Mouse (Mus musculus) MEL (cell line): Measurements from ENCODE around the gene Gm21969.

Experiments
- CTCF ChIP-seq, 3 experiments: IDR thresholded peaks in 2 of 3; conservative IDR thresholded peaks in 1 of 3; 2 replicates each; pipeline ENCODE4 v1.5.1; 2011 to 2012; ENCODE audit warnings: low read length in 3 of 3, low read depth in 2 of 3, mild to moderate bottlenecking in 2 of 3, improper control_type of control experiment in 1 of 3, inconsistent platforms in 1 of 3, mixed read lengths in 1 of 3, moderate library complexity in 1 of 3; ENCODE audit not compliant: control insufficient read depth in 1 of 3, insufficient read depth in 1 of 3, poor library complexity in 1 of 3, severe bottlenecking in 1 of 3
- EP300 ChIP-seq, 2 experiments: IDR thresholded peaks; 2 replicates each; pipeline ENCODE4 v1.6.1; 2011; ENCODE audit warnings: improper control_type of control experiment in 2 of 2, low read length in 2 of 2, low read depth in 1 of 2, mild to moderate bottlenecking in 1 of 2
- JUND ChIP-seq: IDR thresholded peaks from 2 replicates; pipeline ENCODE4 v1.6.1; 2011; ENCODE audit warnings: low read depth, mild to moderate bottlenecking, improper control_type of control experiment, low read length
- MYB ChIP-seq: IDR thresholded peaks from 2 replicates; pipeline ENCODE4 v1.6.1; 2011; ENCODE audit warnings: mild to moderate bottlenecking, low read depth, low read length, improper control_type of control experiment
- NELFE ChIP-seq: IDR thresholded peaks from 2 replicates; pipeline ENCODE4 v1.6.1; 2011; ENCODE audit warnings: low read depth, low read length, improper control_type of control experiment
- POLR2A ChIP-seq, 2 experiments: IDR thresholded peaks; 2 replicates each; pipeline ENCODE4 v1.6.1; 2011 to 2012; ENCODE audit warnings: low read length in 2 of 2, mild to moderate bottlenecking in 2 of 2, control low read depth in 1 of 2, improper control_type of control experiment in 1 of 2, low read depth in 1 of 2, moderate library complexity in 1 of 2; ENCODE audit not compliant: control insufficient read depth in 1 of 2, insufficient read depth in 1 of 2, poor library complexity in 1 of 2
- POLR2AphosphoS2 ChIP-seq: IDR thresholded peaks from 2 replicates; pipeline ENCODE4 v1.6.1; 2011; ENCODE audit warnings: low read length, improper control_type of control experiment
- UBTF ChIP-seq: IDR thresholded peaks from 2 replicates; pipeline ENCODE4 v1.6.1; 2012; ENCODE audit warnings: low read depth, mild to moderate bottlenecking, inconsistent platforms, low read length, improper control_type of control experiment, moderate library complexity, borderline replicate concordance; ENCODE audit not compliant: insufficient read depth
- USF1 ChIP-seq: IDR thresholded peaks from 2 replicates; pipeline ENCODE4 v1.6.1; 2014; ENCODE audit warnings: low read depth, mild to moderate bottlenecking, inconsistent platforms, low read length, improper control_type of control experiment, moderate library complexity
- USF2 ChIP-seq, 2 experiments: IDR thresholded peaks; 2 replicates each; pipeline ENCODE4 v1.6.1; 2011 to 2012; ENCODE audit warnings: improper control_type of control experiment in 2 of 2, low read length in 2 of 2, borderline replicate concordance in 1 of 2, inconsistent platforms in 1 of 2, low read depth in 1 of 2, mild to moderate bottlenecking in 1 of 2; ENCODE audit not compliant: insufficient read depth in 1 of 2
- ZMIZ1 ChIP-seq: IDR thresholded peaks from 2 replicates; pipeline ENCODE4 v1.6.1; 2012; ENCODE audit warnings: low read depth, mild to moderate bottlenecking, inconsistent platforms, low read length, improper control_type of control experiment, moderate library complexity
- ZNF384 ChIP-seq: IDR thresholded peaks from 2 replicates; pipeline ENCODE4 v1.6.1; 2012; ENCODE audit warnings: low read depth, mild to moderate bottlenecking, inconsistent platforms, low read length, improper control_type of control experiment

DNA sequence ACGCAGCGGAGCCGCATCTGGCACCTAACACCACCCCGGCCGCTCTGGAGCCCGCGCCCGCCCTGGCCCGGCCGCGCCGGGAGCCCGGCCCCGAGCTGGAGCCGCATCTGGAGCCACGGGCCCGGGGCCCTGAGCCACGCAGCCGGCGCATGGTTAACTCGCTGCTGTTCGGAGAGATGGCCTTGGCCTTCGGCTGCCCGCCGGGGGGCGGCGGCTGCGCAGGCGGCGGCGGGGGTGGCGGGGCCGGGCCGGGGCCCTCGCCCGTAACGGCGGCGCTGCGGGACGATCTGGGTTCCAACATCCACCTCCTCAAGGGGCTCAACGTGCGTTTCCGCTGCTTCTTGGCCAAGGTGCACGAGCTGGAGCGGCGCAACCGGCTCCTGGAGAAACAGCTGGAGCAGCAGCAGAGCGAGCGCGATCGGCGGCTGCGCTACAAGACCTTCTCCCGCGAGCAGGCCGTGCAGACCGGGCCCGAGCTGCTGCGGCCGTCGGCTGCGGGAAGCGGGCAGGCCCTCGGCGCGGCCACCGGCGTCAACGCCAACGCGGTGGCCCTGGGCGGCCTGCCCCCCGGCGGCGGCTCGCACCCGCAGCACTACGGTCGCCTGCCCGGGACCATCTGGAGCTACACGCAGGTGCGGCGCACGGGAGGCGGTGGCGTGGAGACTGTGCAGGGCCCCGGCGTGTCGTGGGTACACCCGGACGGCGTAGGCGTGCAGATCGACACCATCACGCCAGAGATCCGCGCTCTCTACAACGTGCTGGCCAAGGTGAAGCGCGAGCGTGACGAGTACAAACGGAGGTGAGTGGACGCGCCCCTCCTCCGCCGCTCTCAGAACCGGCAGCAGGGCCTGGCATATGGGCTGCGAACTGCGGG, 27.9 kb upstream of the Gm21969 start:
- no peak for TF ChIP-seq NELFE
- TF ChIP-seq CTCF (IDR thresholded peaks at IDR 0.05 in 2 of 3, conservative IDR thresholded peaks at IDR 0.05 in 1 of 3; ENCODE audit: control insufficient read depth in 1 of 3, insufficient read depth in 1 of 3, low read depth in 2 of 3, low read length in 3 of 3, poor library complexity in 1 of 3, severe bottlenecking in 1 of 3) = no peak
- TF ChIP-seq POLR2A (IDR thresholded peaks at IDR 0.05; ENCODE audit: control insufficient read depth in 1 of 2, insufficient read depth in 1 of 2, low read depth in 1 of 2, low read length in 2 of 2, poor library complexity in 1 of 2) = peak in 1 of 2 experiments; percentile 13; a peak in 1 of 4 replicates
- no peak for TF ChIP-seq USF1
- TF ChIP-seq EP300 (IDR thresholded peaks at IDR 0.05; ENCODE audit: low read depth in 1 of 2, low read length in 2 of 2) = no peak
- TF ChIP-seq MYB = no peak
- TF ChIP-seq POLR2AphosphoS2 = no peak
- TF ChIP-seq ZNF384 = no peak
- no peak for TF ChIP-seq JUND
- no peak for TF ChIP-seq USF2 (IDR thresholded peaks at IDR 0.05; ENCODE audit: borderline replicate concordance in 1 of 2, insufficient read depth in 1 of 2, low read depth in 1 of 2, low read length in 2 of 2)
- no peak for TF ChIP-seq ZMIZ1
- 0 out of 2 replicates have a peak, but pooled peaks have one; percentile 22 for TF ChIP-seq UBTF
